Mouse (Mus musculus) embryonic stem cell, embryonic (primary cell): ENCODE data around the gene Med13l.

Experiments used
- CTCF ChIA-PET, 4 experiments: fragments of 300-600 bp in 2 of 4; fragments of 350-600 bp in 2 of 4; sonication (Branson Sonifier 250); formaldehyde crosslinking; loops; one replicate each; lab custom pipeline; 2022; ENCODE audit warnings: inconsistent platforms in 2 of 4; lab: Charles Lee
- POLR2A ChIA-PET, 4 experiments: fragments of 300-600 bp in 2 of 4; fragments of 350-600 bp in 2 of 4; sonication (Branson Sonifier 250); formaldehyde crosslinking; loops; one replicate each; lab custom pipeline; 2022; ENCODE audit warnings: antibody characterized with exemption in 4 of 4, inconsistent platforms in 1 of 4; lab: Charles Lee

Med13l gene

DNA sequence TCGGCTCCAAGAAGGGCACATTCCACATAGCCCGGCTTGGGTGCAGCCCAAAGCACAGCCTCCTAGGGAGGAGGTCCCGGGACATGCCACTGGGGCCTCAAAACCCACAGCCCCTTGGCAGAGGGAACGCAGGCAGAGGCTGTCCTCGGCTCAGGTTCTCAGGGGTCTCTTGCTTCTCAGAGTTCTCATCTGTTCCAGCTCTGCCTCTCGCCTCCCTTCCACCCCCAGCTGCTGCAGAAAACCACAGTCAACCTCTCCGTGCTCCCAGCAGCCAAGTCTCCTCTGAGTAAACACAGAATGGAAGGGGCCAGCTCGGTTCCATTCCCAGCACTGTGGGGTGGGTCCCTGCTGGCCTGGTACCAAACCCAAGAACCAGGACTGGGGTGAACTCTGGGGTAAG, 25.3 kb upstream of the Med13l start:
- ChIA-PET POLR2A (no interaction called here), CTCF (no interaction called here)

DNA sequence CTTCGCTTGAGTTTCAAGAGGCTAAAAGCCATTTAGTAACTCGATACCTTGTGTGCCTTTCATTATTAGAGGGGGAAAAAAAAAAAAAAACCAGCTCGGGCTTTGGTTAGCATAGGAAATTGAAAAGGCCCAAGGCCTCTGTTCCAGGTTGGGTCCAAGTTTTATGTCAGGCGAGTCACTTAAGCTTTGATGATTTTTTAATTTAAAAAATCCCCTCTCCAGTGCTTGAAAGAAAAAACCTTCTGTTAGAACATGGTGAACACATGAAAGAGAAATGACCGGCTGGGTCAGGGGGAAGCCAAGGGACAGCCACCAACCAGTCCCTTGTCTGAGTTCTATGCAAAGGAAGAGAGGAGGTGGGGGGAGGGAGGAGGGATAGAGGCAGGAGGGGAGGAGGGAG, 22.0 kb upstream of the Med13l start:
- CTCF ChIA-PET = no interaction called here
- POLR2A ChIA-PET = interaction anchor here in 1 of 4 experiments (0.6 kb wide), 2 partner anchors 8 to 90 kb away, joined by 3 to 4 read pairs; no protein-coding TSS in a partner anchor

DNA sequence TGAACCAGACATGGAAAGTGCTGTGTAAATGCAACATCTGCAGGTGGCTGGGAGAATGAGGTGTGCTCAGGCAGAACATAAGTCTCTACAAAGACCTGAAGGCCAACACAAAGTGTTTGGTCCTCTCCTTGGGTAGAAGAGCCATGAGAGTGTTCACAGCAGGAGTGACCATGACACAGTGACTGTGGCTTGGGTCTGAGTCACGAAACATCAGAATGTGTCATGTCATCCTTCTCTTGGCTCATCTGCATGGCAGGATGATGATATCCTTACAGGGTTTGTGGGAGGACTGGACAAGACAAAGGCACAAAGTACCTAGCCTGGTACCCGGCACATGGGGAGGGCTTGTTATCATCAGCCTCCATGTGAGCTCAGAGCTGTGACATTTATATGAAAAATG, 16.7 kb upstream of the Med13l start:
- CTCF ChIA-PET = no interaction called here
- POLR2A ChIA-PET = interaction anchor here in 3 of 4 experiments (0.6 to 1.6 kb wide), 3 partner anchors 12 to 233 kb away, joined by 3 to 4 read pairs (median 4); no protein-coding TSS in a partner anchor

DNA sequence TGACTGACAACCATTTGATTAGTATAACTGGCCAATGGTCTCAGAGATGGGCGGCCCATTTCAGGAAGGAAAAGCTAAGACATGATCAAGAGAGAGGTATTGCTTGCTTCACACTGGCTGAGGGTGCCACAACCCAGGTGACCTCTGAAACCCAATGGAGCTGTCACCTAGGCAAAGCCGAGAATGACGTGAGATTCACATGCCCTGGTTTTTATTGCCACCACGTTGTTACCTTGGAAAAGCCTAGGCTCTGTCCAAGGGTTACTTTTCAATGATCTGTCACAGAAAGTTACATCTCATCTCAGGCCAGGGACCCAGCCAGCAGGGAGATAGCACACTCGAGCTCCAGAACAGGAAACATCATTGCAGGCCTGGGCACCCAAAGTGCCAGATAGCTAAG, 10.0 kb upstream of the Med13l start:
- CTCF ChIA-PET = no interaction called here
- POLR2A ChIA-PET = interaction anchor here in 3 of 4 experiments (0.6 to 1.0 kb wide), 4 partner anchors 11 to 124 kb away, joined by 3 to 4 read pairs (median 3); no protein-coding TSS in a partner anchor

DNA sequence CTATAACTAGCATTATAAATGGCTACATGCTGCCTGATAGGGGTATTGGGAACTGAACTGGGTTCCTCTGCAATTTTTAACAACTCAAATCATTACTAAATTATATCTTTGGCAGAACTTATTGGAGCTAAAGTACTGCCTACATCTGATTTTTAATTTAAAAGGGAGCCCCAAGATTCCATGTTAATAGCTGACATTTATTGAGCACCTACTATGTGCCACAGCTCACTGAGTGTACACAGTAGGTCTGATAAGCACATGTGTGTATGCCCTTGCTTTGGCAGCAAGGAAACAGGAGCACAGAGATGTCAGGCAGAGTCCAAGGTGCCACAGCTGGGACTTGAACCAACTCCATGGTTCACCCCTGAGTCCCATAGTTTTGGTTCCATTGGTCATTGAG, 7.2 kb upstream of the Med13l start:
- ChIA-PET POLR2A (interaction anchor here in 2 of 4 experiments (0.5 to 1.2 kb wide), 3 partner anchors 8 to 52 kb away, joined by 3 to 4 read pairs (median 3); no protein-coding TSS in a partner anchor), CTCF (interaction anchor here in 2 of 4 experiments (1.2 to 1.3 kb wide), 2 partner anchors 101 to 284 kb away, joined by 3 read pairs; no protein-coding TSS in a partner anchor)

DNA sequence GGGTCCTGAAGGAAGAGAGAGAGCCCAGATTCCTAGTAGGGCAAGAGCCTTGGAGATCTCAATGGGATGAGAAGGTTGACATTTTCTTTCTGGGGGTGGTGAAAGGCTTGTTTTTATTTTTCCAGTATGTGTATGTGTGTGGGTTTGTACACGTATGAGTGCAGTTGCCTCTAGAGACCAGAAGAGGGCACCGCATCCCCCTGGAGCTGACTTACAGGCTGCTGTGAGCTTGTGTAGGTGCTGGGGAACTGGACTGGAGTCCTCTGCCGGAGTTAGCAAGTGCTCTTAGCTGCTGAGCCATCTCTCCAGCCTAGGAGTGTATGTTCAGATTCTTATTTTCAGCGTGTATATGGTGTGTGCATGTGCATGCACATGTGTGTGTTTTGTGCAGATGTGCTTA, 5.2 kb upstream of the Med13l start:
- ChIA-PET POLR2A (interaction anchor here in 3 of 4 experiments (0.6 to 1.9 kb wide), 6 partner anchors 12 to 134 kb away, joined by 3 to 5 read pairs (median 3); no protein-coding TSS in a partner anchor), CTCF (interaction anchor here (0.6 to 1.9 kb wide), 15 partner anchors 12 to 287 kb away, joined by 3 to 6 read pairs (median 3); no protein-coding TSS in a partner anchor)

DNA sequence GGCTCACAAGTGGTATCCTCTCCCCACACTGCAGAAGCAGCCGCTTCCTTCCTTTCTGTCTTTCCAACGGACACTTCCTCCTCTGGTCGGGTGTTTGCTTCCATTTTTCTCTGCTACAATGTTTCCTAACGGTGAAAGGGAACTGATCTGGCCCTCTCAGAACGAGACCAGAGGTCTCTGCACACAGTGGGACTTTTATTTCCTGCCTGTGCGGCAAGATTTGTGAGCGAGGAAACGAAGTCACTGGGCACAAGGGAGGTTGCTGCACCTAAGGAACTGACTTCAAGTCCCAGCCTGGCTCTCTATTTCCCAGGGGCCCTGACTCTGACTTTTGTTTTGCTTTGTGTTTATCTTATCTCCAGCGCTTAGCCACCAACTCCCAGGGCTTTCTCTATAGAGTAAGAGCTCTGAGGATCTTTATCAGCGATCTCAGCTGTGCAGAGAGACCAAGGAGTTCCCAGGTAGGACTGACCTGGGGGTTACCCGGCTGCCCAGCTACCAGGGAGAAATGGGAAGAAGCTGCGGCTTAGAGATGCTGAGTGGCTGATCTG, 4.0 kb upstream of the Med13l start:
- CTCF ChIA-PET = interaction anchor here in 3 of 4 experiments (0.7 to 1.9 kb wide), 6 partner anchors 20 to 288 kb away, joined by 3 to 5 read pairs (median 4); no protein-coding TSS in a partner anchor
- POLR2A ChIA-PET = interaction anchor here in 2 of 4 experiments (0.8 to 1.9 kb wide), 4 partner anchors 11 to 122 kb away, joined by 3 to 6 read pairs (median 4); no protein-coding TSS in a partner anchor

DNA sequence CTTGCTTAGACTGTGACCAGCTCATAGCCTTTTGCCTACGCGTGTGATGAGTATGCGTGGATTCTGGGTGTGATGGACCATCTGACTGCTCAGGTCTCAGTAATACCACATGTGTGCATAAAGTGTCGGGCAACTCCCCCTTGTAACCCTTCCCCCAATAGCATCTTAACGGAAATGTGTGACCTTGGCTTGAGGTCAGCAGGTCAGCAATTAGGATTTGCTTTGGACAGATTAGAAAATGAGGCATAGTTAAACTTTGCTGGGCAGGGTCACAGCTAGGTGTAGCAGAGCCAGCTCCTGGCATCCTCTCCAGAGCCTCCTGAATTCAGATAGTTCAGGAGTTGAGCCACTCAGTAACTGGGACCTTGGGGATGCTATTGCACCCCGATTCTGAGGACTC, 1.6 kb upstream of the Med13l start:
- ChIA-PET POLR2A (interaction anchor here (0.6 to 3.1 kb wide), 16 partner anchors 10 to 407 kb away, joined by 3 to 16 read pairs (median 4); no protein-coding TSS in a partner anchor), CTCF (interaction anchor here in 1 of 4 experiments (1.1 kb wide), 1 partner anchor 124 kb away, joined by 3 read pairs; no protein-coding TSS in a partner anchor)

DNA sequence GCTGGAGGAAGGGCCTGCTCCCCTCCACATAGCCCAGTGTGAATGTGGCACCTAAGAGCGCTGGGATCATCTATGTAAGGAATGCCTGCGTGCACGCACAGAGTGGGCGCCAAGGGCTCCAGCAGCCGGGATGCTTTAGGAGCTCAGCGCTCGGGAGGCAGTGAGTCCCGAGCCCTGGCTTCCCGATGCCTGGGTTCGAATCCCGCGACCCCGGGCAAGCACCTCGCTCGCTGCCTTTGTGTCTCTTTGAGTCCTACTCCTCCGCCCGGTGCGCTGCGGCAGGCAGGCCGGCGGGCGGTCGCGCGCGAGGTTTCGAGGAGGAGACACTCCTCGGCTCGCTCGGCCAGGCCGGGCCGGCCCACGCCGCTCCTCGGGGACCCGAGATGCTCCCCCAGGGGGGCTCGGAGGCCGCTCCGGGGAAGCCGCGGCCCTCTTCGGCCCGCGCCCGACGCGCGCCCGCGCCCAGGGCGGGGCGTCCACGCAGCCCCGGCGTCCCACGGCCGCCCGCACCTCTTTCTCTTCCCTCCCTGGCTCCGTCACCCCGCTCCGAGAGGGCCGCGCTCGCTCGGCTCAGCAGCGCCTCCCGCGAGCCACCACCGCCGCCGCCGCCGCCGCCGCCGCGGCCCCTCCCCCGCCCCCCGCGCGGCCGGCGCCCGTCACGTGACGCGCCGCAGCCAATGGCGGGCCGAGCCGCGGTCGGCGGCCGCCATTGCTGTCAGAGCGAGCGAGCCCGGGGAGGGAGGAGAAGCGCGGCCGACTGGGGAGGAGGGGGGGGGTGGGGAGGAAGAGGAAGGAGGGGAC, 695 bp upstream of the Med13l start:
- POLR2A ChIA-PET = interaction anchor here (0.6 to 3.1 kb wide), 14 partner anchors 9 to 408 kb away, joined by 3 to 16 read pairs (median 4); no protein-coding TSS in a partner anchor
- CTCF ChIA-PET = interaction anchor here in 2 of 4 experiments (0.6 to 1.1 kb wide), 2 partner anchors 50 to 125 kb away, joined by 3 to 4 read pairs; no protein-coding TSS in a partner anchor

DNA sequence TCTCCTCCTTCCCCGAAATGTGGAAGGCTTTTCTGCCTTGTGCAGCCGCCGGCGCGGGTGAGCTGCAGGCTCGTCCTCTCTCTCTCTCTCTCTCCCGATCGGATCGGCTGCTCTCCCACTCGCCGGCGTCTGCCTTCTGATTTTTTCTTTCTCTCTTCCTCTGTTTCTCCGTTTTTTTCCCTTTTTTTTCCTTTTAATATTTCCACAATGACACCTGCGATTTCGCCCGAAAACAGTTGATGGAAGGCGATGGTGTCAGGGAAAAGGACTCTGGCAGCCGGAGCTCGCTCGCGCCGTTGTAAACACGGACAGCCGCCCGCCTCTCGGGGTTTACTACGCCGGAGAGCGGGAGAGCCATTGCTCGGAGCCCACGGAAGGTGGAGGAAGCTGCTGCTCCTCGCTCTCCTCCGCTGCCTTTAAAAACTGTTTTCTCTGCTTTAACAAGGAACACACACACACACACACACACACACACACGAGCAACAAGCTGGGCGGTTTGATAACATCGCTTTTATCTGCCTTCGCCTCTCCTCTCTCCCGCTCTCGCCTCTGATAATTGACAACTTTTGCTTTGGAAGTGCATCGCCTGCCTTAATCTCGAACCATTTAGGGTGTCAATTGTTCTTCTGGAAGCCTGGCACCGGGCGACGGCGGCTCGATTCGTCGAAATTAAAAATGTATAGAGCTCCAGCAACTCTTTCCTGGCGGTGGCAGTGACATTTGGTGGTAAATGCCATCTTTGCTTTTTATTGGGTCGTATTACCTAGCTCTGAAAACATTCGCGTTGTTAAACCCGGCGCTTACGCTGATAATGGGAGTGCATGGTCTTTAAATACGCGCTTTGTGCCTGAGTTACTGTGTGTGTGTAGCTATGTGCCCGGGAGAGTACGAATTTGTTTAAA, 858 bp downstream of the Med13l start:
- POLR2A ChIA-PET = interaction anchor here (0.5 to 2.7 kb wide), 36 partner anchors 8 to 1164 kb away, joined by 3 to 14 read pairs (median 3); no protein-coding TSS in a partner anchor
- CTCF ChIA-PET = interaction anchor here (0.6 to 1.4 kb wide), 4 partner anchors 34 to 1133 kb away, joined by 3 to 5 read pairs (median 4); no protein-coding TSS in a partner anchor

DNA sequence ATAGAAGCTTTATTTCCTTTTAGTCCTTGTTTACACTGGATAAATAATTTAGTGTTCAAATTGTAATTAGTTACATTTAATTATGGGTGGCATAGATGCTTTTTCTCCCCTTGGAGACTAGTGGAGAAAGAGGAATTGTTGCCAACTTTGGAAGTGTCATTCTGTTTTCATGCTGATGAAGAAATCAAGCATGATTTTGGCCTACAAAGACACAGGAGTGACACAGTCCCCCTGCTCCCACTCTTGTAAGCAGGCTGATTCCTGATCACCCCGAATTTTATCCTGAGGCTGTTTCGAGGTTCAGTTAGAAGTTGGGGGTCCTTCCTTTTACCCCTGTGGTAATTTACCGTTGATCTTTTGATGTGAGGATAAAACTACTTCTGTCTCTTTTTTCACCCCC, 1.7 kb downstream of the Med13l start:
- CTCF ChIA-PET = interaction anchor here in 2 of 4 experiments (0.6 to 1.4 kb wide), 2 partner anchors 33 to 74 kb away, joined by 5 read pairs; no protein-coding TSS in a partner anchor
- POLR2A ChIA-PET = interaction anchor here in 3 of 4 experiments (0.6 to 2.7 kb wide), 19 partner anchors 8 to 1123 kb away, joined by 3 to 14 read pairs (median 3); no protein-coding TSS in a partner anchor

DNA sequence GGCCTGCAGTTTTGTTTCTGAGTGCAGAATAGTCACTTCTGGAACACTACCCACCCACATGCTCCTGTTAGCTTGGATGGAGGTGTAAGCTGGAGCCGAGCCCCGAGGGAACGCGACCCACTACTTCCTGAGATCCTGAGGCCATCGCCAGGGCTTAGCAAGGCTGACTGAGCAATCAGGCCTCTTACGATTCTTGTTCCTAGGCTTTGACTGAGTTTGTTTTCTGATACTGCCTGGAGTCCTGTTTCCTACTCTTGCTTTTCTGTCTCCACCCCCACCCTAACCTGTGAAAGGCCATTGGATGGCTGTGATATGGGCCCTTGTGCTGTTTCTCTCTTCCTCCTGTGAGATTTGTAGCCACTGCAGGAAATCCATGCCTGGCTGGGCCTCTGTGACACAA, 3.1 kb downstream of the Med13l start:
- POLR2A ChIA-PET = interaction anchor here in 3 of 4 experiments (0.6 to 2.7 kb wide), 4 partner anchors 128 to 236 kb away, joined by 3 to 10 read pairs (median 7); no protein-coding TSS in a partner anchor
- CTCF ChIA-PET = no interaction called here

DNA sequence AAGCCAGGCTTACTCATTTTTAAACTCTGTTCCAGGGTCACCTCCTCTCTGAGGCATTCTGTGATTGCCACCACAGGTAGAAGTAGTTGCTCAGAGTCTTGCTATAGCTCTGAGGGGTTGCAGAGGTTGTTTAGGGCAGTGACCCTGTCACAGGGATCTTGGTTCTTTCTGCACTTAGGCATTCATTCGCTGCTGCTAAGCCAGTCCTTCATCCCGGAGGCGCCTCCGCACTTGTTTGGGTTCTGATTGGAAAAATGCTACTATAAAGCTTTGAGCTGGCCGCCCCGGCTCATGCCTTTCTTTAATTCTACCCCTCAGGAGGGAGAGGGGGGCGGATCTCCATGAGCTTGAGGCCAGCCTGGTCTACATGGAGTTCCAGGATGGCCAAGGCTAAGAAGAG, 6.9 kb downstream of the Med13l start:
- CTCF ChIA-PET = interaction anchor here in 2 of 4 experiments (0.6 to 1.2 kb wide), 2 partner anchors 12 to 87 kb away, joined by 3 read pairs; no protein-coding TSS in a partner anchor
- POLR2A ChIA-PET = interaction anchor here in 3 of 4 experiments (0.6 to 4.0 kb wide), 18 partner anchors 9 to 1140 kb away, joined by 3 to 17 read pairs (median 4); no protein-coding TSS in a partner anchor

DNA sequence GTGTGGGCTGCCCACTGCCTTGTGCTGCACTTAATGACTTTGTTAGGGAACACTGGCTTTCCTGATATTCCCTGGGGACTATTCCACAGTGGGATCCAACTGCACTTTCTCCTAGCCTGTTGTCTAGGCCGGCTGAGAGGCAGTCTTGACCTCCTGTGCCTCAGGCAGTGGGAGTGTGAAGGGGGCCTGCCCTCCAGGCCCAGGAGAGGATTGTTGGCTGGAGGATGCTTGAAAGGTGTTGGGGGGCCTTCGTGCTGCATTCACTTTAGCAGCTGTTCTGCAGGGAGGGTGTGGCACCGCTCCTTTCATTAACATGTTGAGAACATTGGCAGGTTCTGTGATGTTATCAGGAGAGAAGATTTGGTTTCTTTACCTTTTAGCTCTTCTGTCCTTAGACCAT, 8.5 kb downstream of the Med13l start:
- CTCF ChIA-PET = interaction anchor here in 3 of 4 experiments (0.6 to 1.4 kb wide), 5 partner anchors 12 to 672 kb away, joined by 3 read pairs; no protein-coding TSS in a partner anchor
- POLR2A ChIA-PET = interaction anchor here (0.8 to 4.0 kb wide), 16 partner anchors 8 to 398 kb away, joined by 3 to 17 read pairs (median 4); partner anchors contain the start of gene Med13l (in 1 of the 4)

DNA sequence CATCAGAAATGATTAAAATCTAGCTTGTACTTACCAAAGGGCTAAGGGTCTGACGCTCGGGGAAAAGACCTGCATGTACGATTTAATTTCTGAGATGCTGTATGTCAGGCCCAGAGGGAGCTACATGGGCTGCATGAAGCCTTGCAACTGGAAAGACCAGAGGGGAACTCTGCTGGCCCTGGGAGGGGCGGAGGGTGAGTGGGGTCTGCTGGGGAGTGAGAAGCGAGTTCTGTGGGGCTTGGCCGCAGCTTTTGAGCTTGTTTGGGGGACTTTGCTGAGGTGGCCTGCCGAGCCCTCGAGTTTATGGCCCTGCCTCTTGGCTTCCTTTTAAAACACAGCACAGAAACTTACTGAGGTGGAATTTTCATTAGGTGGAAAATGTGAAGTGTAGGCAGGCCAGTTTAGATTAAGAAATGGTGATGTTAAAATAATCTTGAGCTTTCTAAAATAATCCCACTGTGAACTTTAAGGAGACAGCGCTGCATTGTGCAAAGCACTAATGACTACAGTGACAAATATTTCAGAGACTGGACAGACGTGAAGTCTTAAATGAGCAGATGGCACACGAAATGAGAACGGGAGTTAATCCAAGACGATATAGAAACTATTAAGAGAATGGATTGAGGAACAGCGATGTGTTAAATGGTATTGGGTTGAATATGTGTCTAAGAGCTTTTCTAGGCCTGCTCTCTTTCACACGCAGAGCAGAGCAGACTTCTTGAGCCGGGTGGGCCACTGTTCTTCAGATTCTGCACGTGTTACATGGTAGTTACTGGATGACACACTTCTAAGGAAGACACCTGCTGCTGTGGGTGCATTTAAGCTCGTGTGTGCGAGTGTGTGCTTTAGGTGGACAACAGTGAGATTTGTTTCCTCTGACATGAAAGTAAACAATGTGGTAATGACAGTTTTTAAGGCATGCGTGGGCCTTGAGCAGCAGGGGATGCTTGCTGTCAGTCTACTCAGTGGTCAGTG, 9.4 kb downstream of the Med13l start:
- POLR2A ChIA-PET = interaction anchor here (0.6 to 4.0 kb wide), 17 partner anchors 9 to 538 kb away, joined by 3 to 17 read pairs (median 4); partner anchors contain the start of gene Med13l (in 1 of the 4)
- CTCF ChIA-PET = interaction anchor here in 2 of 4 experiments (0.6 to 1.4 kb wide), 3 partner anchors 134 to 292 kb away, joined by 3 read pairs; no protein-coding TSS in a partner anchor

DNA sequence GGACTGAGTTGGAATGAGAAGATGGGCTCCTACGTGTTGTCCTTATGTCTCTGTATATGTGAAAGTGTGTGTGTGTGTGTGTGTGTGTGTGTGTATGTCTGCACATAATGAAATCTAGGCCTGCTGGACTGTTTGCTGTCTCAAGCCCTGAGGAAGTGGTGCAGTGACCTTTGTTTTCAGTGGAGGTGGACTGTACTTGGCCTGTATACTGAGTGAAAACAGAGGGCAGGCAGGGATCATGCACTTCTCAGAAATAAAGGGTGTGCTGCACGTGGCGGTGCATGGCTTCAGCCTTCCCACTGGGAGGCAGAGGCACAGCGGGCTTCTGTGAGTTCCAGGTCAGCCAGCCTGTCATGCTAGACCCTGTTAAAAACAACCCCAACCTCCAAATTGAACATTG, 11.0 kb downstream of the Med13l start:
- ChIA-PET POLR2A (interaction anchor here in 1 of 4 experiments (0.6 to 1.3 kb wide), 3 partner anchors 9 to 123 kb away, joined by 3 to 6 read pairs (median 5); no protein-coding TSS in a partner anchor), CTCF (no interaction called here)
